Comparison of ENCODE assay signal across 8 mouse cellular contexts in genomic region chr7:79715187-79715981, GRCm38 (mm10). TPM values are rescaled to one million over a fixed set of nuclear protein-coding genes. Genes with fewer than 3 reads are reported as not detected.
DNase-seq lines count a peak whose midpoint lies in the region; ATAC-seq and TF ChIP-seq lines count a peak whose summit lies in the region.

TSS of gene Kif7 (minus strand) at chr7:79715720.

- under 1% methylated on average over 51 of the region's 55 CpGs for WGBS in hindbrain, postnatal 0 days
- 2% methylated on average over 47 of the region's 55 CpGs for WGBS in liver, adult 2 months
- WGBS in midbrain, postnatal 0 days: 1% methylated on average over 46 of the region's 55 CpGs

- H3K36me3 ChIP-seq in hindbrain, postnatal 0 days (ENCODE audit: insufficient read depth, low read length): no peaks in the 10 kb centered on the region
- H3K36me3 ChIP-seq in liver, adult 2 months (ENCODE audit: control insufficient read depth, insufficient read depth, low read length): no peaks in the 10 kb centered on the region
- H3K36me3 ChIP-seq in midbrain, postnatal 0 days (ENCODE audit: insufficient read depth, low read length): no peaks in the 10 kb centered on the region

- H3K4me3 ChIP-seq in left cerebral cortex, adult 2 months: peak within 1 kb of the TSS; percentile 51
- peak within 1 kb of the TSS; percentile 53 for H3K4me3 ChIP-seq in hindbrain, postnatal 0 days (ENCODE audit: low read length)
- H3K4me3 ChIP-seq in liver, adult 2 months (ENCODE audit: insufficient read depth, low read depth, low read length): peak within 1 kb of the TSS; percentile 83
- peak within 1 kb of the TSS; percentile 66 for H3K4me3 ChIP-seq in midbrain, postnatal 0 days (ENCODE audit: low read depth, low read length)

- H3K27me3 ChIP-seq in hindbrain, postnatal 0 days (ENCODE audit: insufficient read depth, low read length): no peaks in the 10 kb centered on the region
- H3K27me3 ChIP-seq in liver, adult 2 months (ENCODE audit: control insufficient read depth, insufficient read depth, low read length): no peaks in the 10 kb centered on the region
- no peaks in the 10 kb centered on the region for H3K27me3 ChIP-seq in midbrain, postnatal 0 days (ENCODE audit: insufficient read depth, low read length)

- intact Hi-C loops in left cerebral cortex, adult 2 months (cut with DNase I): no loop called here

- H3K9ac ChIP-seq in hindbrain, postnatal 0 days (replicated peaks; ENCODE audit: low read length): peak within 1 kb of the TSS; percentile 59
- peak within 1 kb of the TSS; percentile 72 for H3K9ac ChIP-seq in liver, adult 2 months (ENCODE audit: low read depth, low read length)
- H3K9ac ChIP-seq in midbrain, postnatal 0 days (replicated peaks; ENCODE audit: low read length, poor library complexity, severe bottlenecking): peak within 1 kb of the TSS; percentile 50

- no peaks in the 10 kb centered on the region for H3K79me2 ChIP-seq in liver, adult 2 months (ENCODE audit: control insufficient read depth, insufficient read depth, low read length)

- no peaks in the 10 kb centered on the region for H3K4me1 ChIP-seq in hindbrain, postnatal 0 days (ENCODE audit: insufficient read depth, low read length)
- H3K4me1 ChIP-seq in liver, adult 2 months (ENCODE audit: control insufficient read depth, insufficient read depth, low read length): no peaks in the 10 kb centered on the region
- H3K4me1 ChIP-seq in midbrain, postnatal 0 days (ENCODE audit: insufficient read depth, low read length): peaks cover 5% of the 10 kb centered on the region; the same call in 1 of the 2 replicates

- peak in 1 of 2 experiments; percentile 56 for DNase-seq in left cerebral cortex, adult 2 months (ENCODE audit: extremely low spot score in 1 of 2, low spot score in 2 of 2)
- no peak for DNase-seq in left cerebral cortex, adult 11 months (ENCODE audit: low spot score)
- peak; percentile 55 for DNase-seq in brain, embryonic 18.5 days (ENCODE audit: low read depth, low spot score)
- DNase-seq in gastrocnemius, postnatal 10 days: peak; percentile 85
- peak; percentile 88 for DNase-seq in hindbrain, postnatal 0 days (ENCODE audit: low spot score)
- no peak for DNase-seq in liver, adult 2 months (ENCODE audit: extremely low read depth, low read depth, low spot score)
- peak; percentile 72 for DNase-seq in midbrain, postnatal 0 days (ENCODE audit: low spot score)
- peak; percentile 92 for DNase-seq in testis, postnatal 10 days (ENCODE audit: low spot score)

- TF ChIP-seq CTCF in left cerebral cortex, adult 2 months (IDR thresholded peaks at IDR 0.05): no peak
- no peak for TF ChIP-seq CTCF in hindbrain, postnatal 0 days (IDR thresholded peaks at IDR 0.05; ENCODE audit: low read depth)
- TF ChIP-seq CTCF in liver, adult 2 months (IDR thresholded peaks at IDR 0.05; ENCODE audit: low read depth, low read length): no peak
- TF ChIP-seq CTCF in midbrain, postnatal 0 days (IDR thresholded peaks at IDR 0.05): no peak

- ATAC-seq in hindbrain, postnatal 0 days: peak; percentile 92
- peak; percentile 75 for ATAC-seq in midbrain, postnatal 0 days (ENCODE audit: low FRiP score)

- H3K9me3 ChIP-seq in hindbrain, postnatal 0 days (ENCODE audit: low read length): no peaks in the 10 kb centered on the region
- no peaks in the 10 kb centered on the region for H3K9me3 ChIP-seq in midbrain, postnatal 0 days (ENCODE audit: low read length)

- H3K4me2 ChIP-seq in hindbrain, postnatal 0 days (ENCODE audit: low read depth, low read length): peak within 1 kb of the TSS; percentile 88
- H3K4me2 ChIP-seq in midbrain, postnatal 0 days (ENCODE audit: low read depth, low read length, poor library complexity, severe bottlenecking): peak within 1 kb of the TSS; percentile 95

- TF ChIP-seq POLR2A in liver, adult 2 months (IDR thresholded peaks at IDR 0.05; ENCODE audit: extremely low read depth, insufficient read depth, low read length): no peak

- no peak within 1 kb of the TSS for H3K27ac ChIP-seq in left cerebral cortex, adult 2 months
- 0 out of 2 replicates have a peak within 1 kb of the TSS, but pooled peaks have one; percentile 36 for H3K27ac ChIP-seq in hindbrain, postnatal 0 days
- H3K27ac ChIP-seq in liver, adult 2 months (replicated peaks; ENCODE audit: insufficient read depth, low read depth, low read length): no peak within 1 kb of the TSS
- H3K27ac ChIP-seq in midbrain, postnatal 0 days (ENCODE audit: low read depth, low read length): no peak within 1 kb of the TSS

RNA-seq across cellular contexts. Expression of gene Kif7, which starts in this region (rescaled TPM):
- total RNA-seq in left cerebral cortex, adult 2 months (2021): 1 to 10 TPM; 1.4 to 1.7 TPM
- 1 to 10 TPM; 2.7 to 3.6 TPM for total RNA-seq in gastrocnemius, postnatal 10 days (2021)
- 7.3 and 8.5 TPM in 2 replicates for total RNA-seq in hindbrain, postnatal 0 days (2014; rRNA removed)
- polyA plus RNA-seq in hindbrain, postnatal 0 days (2015; fragmentation: Nextera tagmentation; extraction: Ambion mirVana): 1.9 and 2.3 TPM in 2 replicates
- total RNA-seq in liver, adult 2 months (2014; rRNA removed): 0.20 and 0.37 TPM in 2 replicates
- 0.21 TPM in 2 replicates for polyA plus RNA-seq in liver, adult 2 months (2012; rRNA removed)
- 5.5 and 5.6 TPM in 2 replicates for total RNA-seq in midbrain, postnatal 0 days (2014; rRNA removed)
- 1.5 and 1.7 TPM in 2 replicates for polyA plus RNA-seq in midbrain, postnatal 0 days (2015; fragmentation: Nextera tagmentation; extraction: Ambion mirVana)

Comparison
In these comparisons a context has a peak if more than half of its experiments do, and no peak if none do; other contexts are left out.
1. DNase-seq: peak in brain, embryonic 18.5 days (single experiment), gastrocnemius, postnatal 10 days (single experiment), hindbrain, postnatal 0 days (single experiment), midbrain, postnatal 0 days (single experiment) and testis, postnatal 10 days (single experiment); none in left cerebral cortex, adult 11 months (single experiment) and liver, adult 2 months (single experiment).
2. Peak in every context shown above with its lines, with median percentiles within 50 percentile points of each other: H3K4me3 ChIP-seq and H3K9ac ChIP-seq.